Mouse (Mus musculus) embryo, embryonic 9.5 days (tissue): ENCODE results near the gene Tarbp1.

Source experiments
- DNase-seq: peaks from one replicate; pipeline ENCODE4 v3.0.0-alpha.2; 2017; ENCODE audit errors: extremely low spot score

The Tarbp1 gene

GRCm38 (mm10) chr8:126474299-126475187 is at the start of gene Tarbp1:
TSS of gene Tarbp1 (minus strand) at chr8:126475065.
- peak; percentile 90 for DNase-seq

- DNase-seq: no peak
Measured at GRCm38 (mm10) chr8:126524233-126524985, 49.5 kb upstream of the Tarbp1 start.

GRCm38 (mm10) chr8:126523060-126523574 is 48.3 kb upstream of the Tarbp1 start:
- DNase-seq: no peak

DNA sequence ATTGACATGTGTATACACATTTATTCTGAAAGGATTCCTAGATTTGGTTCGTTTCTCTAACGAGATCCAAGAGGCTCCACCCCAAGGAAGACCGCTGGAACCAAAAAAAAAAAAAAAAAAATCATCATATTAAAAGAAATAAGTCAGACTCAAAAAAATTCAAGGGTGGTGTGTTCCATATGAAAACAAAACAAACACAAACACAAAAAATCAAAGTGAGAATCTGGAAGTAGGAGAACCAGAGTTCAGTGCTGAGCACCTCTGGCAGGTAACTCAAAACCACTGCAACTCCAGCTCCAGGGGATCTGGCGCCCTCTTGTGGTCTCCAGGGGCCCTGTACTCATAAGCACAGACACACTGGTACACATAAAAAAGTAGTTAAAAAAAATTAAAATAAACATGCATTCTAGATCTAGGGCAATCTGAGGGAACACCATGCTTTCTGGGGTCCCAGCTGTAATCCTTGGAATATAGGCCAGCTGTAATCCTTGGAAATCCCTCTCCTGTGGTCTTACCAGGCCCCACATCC is 44.6 kb upstream of the Tarbp1 start:
- DNase-seq: no peak

- DNase-seq: peak; percentile 46
Measured at GRCm38 (mm10) chr8:126516620-126517577, 42.0 kb upstream of the Tarbp1 start.

- DNase-seq: no peak
Measured at GRCm38 (mm10) chr8:126514011-126514964, 39.4 kb upstream of the Tarbp1 start.

GRCm38 (mm10) chr8:126510866-126511265 is 36.0 kb upstream of the Tarbp1 start:
- DNase-seq: no peak

DNA sequence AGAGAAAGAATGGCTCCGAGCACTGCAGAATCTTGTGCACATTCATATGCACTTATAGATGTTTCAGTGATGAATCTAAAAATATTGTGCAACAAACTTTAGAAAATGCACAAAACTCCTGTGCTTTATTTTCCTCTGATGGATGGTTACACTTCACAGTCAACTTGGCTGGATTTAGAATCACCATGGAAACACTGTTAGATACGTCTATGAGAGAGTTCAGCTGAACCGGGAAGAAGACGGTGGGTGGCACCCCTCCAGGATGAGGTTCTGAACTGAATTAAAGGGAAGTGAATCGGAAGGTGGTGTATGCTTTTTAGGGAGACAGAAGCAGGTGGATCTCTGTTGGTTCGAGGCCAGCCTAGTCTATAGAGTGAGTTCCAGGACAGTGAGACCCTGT is 34.8 kb upstream of the Tarbp1 start:
- no peak for DNase-seq

DNA sequence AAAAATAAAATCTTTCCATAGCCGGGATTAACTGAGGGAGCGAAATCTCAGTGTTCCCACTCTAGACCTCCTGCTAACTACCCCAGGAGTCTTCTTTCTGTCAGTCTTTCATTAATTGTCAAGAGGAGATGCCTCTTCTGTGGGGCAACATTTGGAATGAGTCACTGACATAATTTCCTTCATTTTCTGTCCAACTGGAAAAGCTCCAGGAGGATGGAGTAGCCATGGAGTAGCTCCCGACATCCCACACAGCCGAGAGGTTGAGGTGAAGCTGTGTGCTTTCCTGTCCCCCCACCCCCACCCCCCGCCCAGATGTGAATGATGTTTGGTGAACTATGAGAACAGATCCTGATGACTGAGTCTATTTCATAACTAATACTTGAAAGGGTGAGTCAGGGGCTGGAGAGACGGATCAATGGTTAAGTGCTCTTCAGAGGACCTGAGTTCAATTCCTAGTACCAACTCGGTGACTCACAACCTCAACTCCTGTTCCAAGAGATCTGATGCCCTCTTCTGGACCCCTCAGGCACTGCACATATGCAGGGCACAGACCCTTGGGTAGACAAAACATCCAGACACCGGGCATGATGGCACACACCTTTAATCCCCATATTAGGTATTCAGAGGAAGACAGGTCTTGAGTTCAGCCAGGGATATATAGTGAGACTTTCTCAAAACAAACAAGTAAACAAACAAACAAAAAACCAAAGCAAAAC is 34.2 kb upstream of the Tarbp1 start:
- DNase-seq: no peak

DNA sequence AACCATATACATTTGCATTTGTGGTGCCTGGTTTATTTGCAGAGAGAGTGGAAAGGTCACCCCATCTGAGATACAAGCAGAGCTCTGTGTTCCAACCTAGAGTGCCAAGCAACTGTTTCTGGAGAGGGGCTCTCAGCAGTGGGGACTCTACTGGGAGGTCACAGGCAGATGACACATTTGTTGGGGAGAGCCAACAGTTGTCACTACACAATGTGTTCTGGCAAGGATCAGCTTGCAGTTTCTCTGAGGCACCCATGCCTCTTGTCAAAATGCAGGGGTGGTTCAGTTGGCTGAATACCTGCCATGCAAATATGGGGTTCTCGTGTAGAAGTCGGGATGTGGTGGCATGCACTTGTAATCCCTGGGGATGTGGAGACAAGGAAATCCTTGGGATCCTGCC is 33.4 kb upstream of the Tarbp1 start:
- no peak for DNase-seq

DNA sequence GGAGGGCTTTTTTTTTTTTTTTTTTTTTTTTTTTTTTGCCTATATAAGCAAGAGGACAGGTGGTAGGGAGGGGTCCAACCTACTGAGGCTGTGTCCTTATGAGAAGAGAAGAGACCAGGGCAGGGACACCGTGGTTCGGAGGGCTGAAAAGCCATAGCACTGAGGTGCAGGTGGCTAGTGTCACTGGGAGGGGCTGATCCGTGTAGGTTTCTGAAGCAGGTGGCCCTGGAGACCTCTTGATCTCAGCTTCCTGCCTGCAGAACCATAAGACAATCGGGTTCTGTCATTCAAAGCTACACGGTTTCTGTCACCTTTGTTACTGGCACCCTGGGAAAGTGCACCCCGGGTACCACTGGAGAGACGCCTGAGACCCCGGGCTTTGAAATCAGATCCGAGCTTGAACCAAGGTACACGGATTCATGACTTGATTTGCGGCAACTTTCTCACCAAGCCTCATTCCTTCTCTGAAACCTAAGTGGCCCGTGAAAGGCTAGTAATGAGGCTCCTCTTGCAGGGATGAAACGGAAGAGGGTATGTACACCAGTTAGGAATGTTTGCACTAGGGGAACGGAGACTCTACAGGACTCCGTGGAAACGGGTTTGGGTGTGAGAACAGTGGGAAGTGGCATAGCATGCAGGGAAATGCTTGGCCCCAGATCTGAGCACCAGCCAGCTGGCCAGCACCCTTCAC is 29.8 kb upstream of the Tarbp1 start:
- DNase-seq: no peak

DNA sequence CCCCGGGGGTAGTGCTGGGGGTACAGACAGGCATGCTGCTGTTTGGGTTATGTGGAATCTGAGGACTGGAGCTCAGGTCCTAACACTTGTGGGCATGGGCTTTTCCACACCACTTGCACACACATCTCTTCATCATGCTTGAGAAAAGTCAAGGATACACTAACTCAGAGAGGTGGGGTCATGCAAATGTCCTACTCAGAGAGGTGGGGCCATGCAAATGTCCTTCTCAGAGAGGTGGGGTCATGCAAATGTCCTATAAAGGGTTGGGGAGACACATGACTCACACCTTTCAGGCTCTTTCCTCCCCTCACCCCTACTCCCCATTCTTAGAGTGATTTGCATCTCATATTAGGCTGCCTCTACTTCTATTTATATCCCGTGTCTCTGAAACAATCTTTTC is 27.9 kb upstream of the Tarbp1 start:
- DNase-seq: no peak

DNA sequence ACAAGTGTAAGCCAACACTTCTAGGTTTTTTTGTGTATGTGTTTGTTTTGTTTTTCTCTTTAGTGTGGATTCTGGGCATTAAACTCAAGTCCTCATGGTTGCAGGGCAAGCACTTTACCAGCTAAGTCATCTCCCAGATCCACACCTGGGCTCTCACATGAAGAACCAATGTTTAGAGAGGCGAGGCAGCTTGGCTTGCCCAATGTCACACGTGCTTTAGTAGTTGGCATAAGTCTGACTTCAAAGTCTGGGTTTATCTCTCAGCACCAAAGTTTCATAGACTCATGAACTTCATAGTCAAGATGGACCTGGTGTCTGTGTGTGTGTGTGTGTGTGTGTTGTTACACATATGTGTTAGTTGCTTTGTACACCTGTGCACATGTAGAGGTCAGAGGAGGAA is 24.5 kb upstream of the Tarbp1 start:
- no peak for DNase-seq

GRCm38 (mm10) chr8:126498465-126498864 is 23.6 kb upstream of the Tarbp1 start:
- DNase-seq: no peak

- peak; percentile 92 for DNase-seq
Measured at GRCm38 (mm10) chr8:126497541-126498428, 22.9 kb upstream of the Tarbp1 start.

DNA sequence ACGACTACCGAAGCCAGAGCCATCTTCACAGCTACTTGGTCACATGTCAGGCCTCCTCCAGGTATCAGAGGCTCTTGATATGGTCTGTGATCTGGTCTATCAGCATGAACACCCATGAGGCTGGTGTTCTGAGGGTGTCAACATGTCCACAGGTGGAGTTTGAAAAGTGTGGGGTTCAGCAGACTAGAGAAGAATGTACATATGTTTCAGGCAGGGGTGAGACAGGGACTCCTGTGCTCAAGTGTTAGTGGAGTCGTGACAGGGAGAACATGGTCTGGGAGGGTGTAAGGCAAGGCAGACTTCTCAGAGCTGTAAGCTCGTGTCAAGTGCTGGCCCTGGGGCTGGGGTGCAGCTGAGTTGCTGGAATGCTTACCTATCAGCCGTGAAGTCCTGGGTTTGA is 22.1 kb upstream of the Tarbp1 start:
- no peak for DNase-seq

- DNase-seq: no peak
Measured at GRCm38 (mm10) chr8:126495461-126495860, 20.6 kb upstream of the Tarbp1 start.
